Mouse (Mus musculus) myocyte (in vitro differentiated cells): ENCODE measurements around the gene Dtnb.

Experiments
- MAX ChIP-seq: IDR thresholded peaks from one replicate; pipeline ENCODE4 v1.6.1; 2011; ENCODE audit warnings: low read depth, mild to moderate bottlenecking, control low read depth
- MYOD1 ChIP-seq, 3 experiments: IDR thresholded peaks; one replicate each; pipeline ENCODE4 v1.6.1; 2011; ENCODE audit warnings: control low read depth in 2 of 3, low read depth in 2 of 3, mild to moderate bottlenecking in 2 of 3, moderate library complexity in 1 of 3; ENCODE audit not compliant: insufficient read length in 2 of 3, control insufficient read depth in 1 of 3
- POLR2A ChIP-seq: IDR thresholded peaks from one replicate; pipeline ENCODE4 v1.6.1; 2011; ENCODE audit warnings: low read depth, mild to moderate bottlenecking, control low read depth, moderate library complexity; ENCODE audit not compliant: insufficient read length
- REST ChIP-seq: IDR thresholded peaks from one replicate; pipeline ENCODE4 v1.6.1; 2011; ENCODE audit warnings: mild to moderate bottlenecking, control low read depth, moderate library complexity; ENCODE audit not compliant: insufficient read depth, insufficient read length
- USF1 ChIP-seq: IDR thresholded peaks from one replicate; pipeline ENCODE4 v1.6.1; 2011; ENCODE audit warnings: low read depth, mild to moderate bottlenecking, control low read depth, moderate library complexity

- no peak for TF ChIP-seq POLR2A
- TF ChIP-seq MYOD1 (IDR thresholded peaks at IDR 0.05; ENCODE audit: control insufficient read depth in 1 of 3, insufficient read length in 2 of 3, low read depth in 2 of 3), result no peak
- TF ChIP-seq USF1, result no peak
- TF ChIP-seq MAX, result no peak
- no peak for TF ChIP-seq REST
Measured at GRCm38 (mm10) chr12:3817566-3817965, 245.4 kb downstream of the Dtnb start.
